Mouse (Mus musculus): ENCODE results near the gene Celf5. TPM values are rescaled to one million over a fixed set of nuclear protein-coding genes. Genes with fewer than 3 reads are reported as not detected.
A peak's percentile ranks its signal among the peaks of the same experiment; 100 is the strongest.

Gene Celf5
- total RNA-seq (2014; fragmentation: Nextera tagmentation), result not detected in 2 replicates
- not detected in 2 replicates for total RNA-seq (2017)

GRCm38 (mm10) chr10:81482533-81482889 lies at the start of gene Celf5:
TSS of gene Celf5 (minus strand) at chr10:81482709.
- peak; percentile 66 for ATAC-seq (replicated peaks; ENCODE audit: poor library complexity, severe bottlenecking)

- ATAC-seq (replicated peaks; ENCODE audit: poor library complexity, severe bottlenecking), result peak; percentile 46
Observed at GRCm38 (mm10) chr10:81526779-81527178, 44.3 kb upstream of the Celf5 start.

GRCm38 (mm10) chr10:81525017-81525694 lies 42.6 kb upstream of the Celf5 start:
- peak; percentile 25; the same call in 1 of the 2 replicates for ATAC-seq (replicated peaks; ENCODE audit: poor library complexity, severe bottlenecking)

GRCm38 (mm10) chr10:81524051-81524605 lies 41.6 kb upstream of the Celf5 start, which contains the start of gene Gna15:
TSS of gene Gna15 (minus strand) at chr10:81524225.
- ATAC-seq (replicated peaks; ENCODE audit: poor library complexity, severe bottlenecking), result peak; percentile 60

- peak; percentile 3; the same call in 1 of the 2 replicates for ATAC-seq (replicated peaks; ENCODE audit: poor library complexity, severe bottlenecking)
Observed at GRCm38 (mm10) chr10:81523570-81523969, 41.1 kb upstream of the Celf5 start.

- ATAC-seq (replicated peaks; ENCODE audit: poor library complexity, severe bottlenecking), result no peak
Observed at GRCm38 (mm10) chr10:81523142-81523541, 40.6 kb upstream of the Celf5 start.

- ATAC-seq (replicated peaks; ENCODE audit: poor library complexity, severe bottlenecking), result peak; percentile 28
Observed at GRCm38 (mm10) chr10:81519978-81520365, 37.5 kb upstream of the Celf5 start.

- peak; percentile 70 for ATAC-seq (replicated peaks; ENCODE audit: poor library complexity, severe bottlenecking)
Observed at GRCm38 (mm10) chr10:81519227-81519977, 36.9 kb upstream of the Celf5 start.

GRCm38 (mm10) chr10:81518546-81518945 lies 36.0 kb upstream of the Celf5 start:
- ATAC-seq (replicated peaks; ENCODE audit: poor library complexity, severe bottlenecking), result peak; percentile 33

- ATAC-seq (replicated peaks; ENCODE audit: poor library complexity, severe bottlenecking), result peak; percentile 51
Observed at GRCm38 (mm10) chr10:81517227-81517626, 34.7 kb upstream of the Celf5 start.

GRCm38 (mm10) chr10:81513798-81514197 lies 31.3 kb upstream of the Celf5 start:
- ATAC-seq (replicated peaks; ENCODE audit: poor library complexity, severe bottlenecking), result no peak

GRCm38 (mm10) chr10:81510246-81510810 lies 27.8 kb upstream of the Celf5 start:
- ATAC-seq (replicated peaks; ENCODE audit: poor library complexity, severe bottlenecking), result no peak

- ATAC-seq (replicated peaks; ENCODE audit: poor library complexity, severe bottlenecking), result no peak
Observed at GRCm38 (mm10) chr10:81507691-81508489, 25.4 kb upstream of the Celf5 start.

- no peak for ATAC-seq (replicated peaks; ENCODE audit: poor library complexity, severe bottlenecking)
Observed at GRCm38 (mm10) chr10:81507095-81507494, 24.6 kb upstream of the Celf5 start.

- no peak for ATAC-seq (replicated peaks; ENCODE audit: poor library complexity, severe bottlenecking)
Observed at GRCm38 (mm10) chr10:81505016-81505664, 22.6 kb upstream of the Celf5 start.

GRCm38 (mm10) chr10:81502658-81503057 lies 20.1 kb upstream of the Celf5 start:
- peak; percentile 52 for ATAC-seq (replicated peaks; ENCODE audit: poor library complexity, severe bottlenecking)

GRCm38 (mm10) chr10:81501863-81502262 lies 19.4 kb upstream of the Celf5 start:
- no peak for ATAC-seq (replicated peaks; ENCODE audit: poor library complexity, severe bottlenecking)

GRCm38 (mm10) chr10:81500032-81500431 lies 17.5 kb upstream of the Celf5 start, which contains the start of gene S1pr4:
TSS of gene S1pr4 (minus strand) at chr10:81500132.
- ATAC-seq (replicated peaks; ENCODE audit: poor library complexity, severe bottlenecking), result no peak

- peak; percentile 20 for ATAC-seq (replicated peaks; ENCODE audit: poor library complexity, severe bottlenecking)
Observed at GRCm38 (mm10) chr10:81499250-81499901, 16.9 kb upstream of the Celf5 start.

Data from granulocyte monocyte progenitor cell, adult 5-6 weeks (primary cell).